Mouse (Mus musculus) urinary bladder, postnatal 10 days (tissue): ENCODE measurements around the gene Zbtb2.

Experiments used
- DNase-seq: peaks from one replicate; pipeline ENCODE4 v3.0.0; 2022; ENCODE audit warnings: low spot score

The Zbtb2 gene

GRCm38 (mm10) chr10:4384244-4384643 is 3.7 kb downstream of the Zbtb2 start:
- no peak for DNase-seq

DNA sequence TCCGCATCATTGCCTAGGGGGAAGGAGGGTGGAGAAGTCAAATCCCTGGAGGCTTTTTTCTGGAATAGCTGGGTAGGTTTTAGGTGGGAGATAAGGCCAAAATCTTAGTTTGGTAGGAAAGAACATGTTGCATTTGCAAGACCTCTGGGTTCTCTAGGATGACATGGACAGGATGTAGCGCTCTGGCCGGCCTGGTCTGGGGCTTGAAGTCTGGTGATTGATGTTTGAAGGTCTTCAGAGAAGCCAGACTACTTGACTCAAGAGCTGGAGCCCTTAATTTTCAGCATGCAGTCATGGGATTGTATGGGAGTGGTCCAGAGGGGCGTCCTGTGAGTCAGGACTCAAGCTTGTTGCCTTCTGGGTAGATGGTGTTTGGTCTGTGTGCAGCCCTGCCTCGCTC is 7.2 kb downstream of the Zbtb2 start:
- DNase-seq = no peak

DNA sequence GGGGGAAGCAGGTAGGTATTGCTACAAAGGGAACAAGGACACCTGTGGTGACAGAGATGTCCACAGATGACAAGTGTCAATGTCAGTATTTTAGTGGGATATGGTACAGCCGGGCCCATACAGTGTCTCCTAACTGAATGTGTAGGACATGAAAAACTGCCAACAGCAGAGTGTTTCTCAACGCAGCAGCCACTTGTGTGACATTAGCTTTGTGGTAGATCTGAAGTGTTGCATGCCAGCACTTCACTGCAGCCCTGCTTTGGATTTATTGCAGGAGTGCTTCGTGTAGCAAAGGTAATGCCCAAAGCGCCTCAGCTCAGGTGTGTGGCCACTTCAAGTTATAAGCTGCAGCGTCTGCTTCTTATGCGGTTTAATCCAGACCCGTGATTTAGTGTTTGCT is 11.0 kb downstream of the Zbtb2 start:
- no peak for DNase-seq

DNA sequence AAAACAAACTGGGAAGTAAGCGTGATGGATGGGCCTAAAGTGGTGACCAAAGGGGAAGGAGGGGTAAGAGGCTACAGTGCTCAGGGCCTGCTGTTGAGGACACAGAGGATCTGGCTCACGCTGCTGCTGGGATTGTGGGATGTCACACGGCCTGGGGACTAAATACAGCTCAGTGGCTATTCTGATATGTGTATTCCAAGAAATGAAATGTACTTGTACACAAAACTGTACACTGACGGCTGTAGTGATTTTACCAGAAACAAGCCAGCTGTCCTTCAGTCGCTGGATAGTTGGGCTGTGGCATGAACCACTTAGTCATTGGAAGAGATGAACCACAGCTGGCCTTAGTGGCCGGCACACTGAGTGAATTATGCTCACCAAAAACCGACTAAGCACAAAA is 11.4 kb downstream of the Zbtb2 start:
- no peak for DNase-seq

DNA sequence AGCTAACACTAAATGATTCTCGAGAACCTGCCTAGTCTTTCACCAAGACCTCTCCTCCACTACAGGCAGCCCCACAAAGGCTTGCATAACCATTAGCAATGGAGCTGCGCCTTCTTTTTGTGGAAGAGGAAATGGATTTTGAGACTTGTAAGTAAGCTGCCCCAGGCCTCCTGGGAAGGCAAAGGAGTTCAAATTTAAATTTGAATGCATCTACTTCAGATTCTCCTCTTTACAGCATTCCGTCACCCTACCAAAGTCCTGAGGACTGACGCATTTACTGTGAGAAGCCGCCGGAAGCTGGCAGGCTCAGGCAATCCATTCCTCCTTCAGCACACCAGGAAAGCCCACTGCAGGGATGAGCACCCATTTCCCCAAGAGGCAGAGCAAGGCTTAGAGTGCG is 12.6 kb downstream of the Zbtb2 start:
- no peak for DNase-seq

DNA sequence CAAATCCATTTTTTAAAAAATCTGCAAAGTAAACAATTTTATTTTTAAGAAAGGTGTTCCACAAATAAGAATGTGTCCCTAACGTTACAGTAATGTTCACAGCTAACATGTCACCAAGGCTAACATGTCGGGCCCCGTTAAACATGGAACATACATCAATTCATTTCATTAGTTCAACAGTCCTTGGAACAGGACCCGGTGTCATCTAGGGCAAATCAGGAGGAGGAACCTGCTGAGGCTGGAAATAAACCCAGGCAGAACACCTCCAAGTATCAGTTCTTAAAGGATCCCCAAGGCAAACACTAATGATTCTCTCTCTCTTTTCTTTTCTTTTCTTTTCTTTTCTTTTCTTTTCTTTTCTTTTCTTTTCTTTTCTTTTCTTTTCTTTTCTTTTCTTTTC is 13.2 kb downstream of the Zbtb2 start:
- DNase-seq = no peak

GRCm38 (mm10) chr10:4374239-4374638 is 13.7 kb downstream of the Zbtb2 start:
- no peak for DNase-seq

DNA sequence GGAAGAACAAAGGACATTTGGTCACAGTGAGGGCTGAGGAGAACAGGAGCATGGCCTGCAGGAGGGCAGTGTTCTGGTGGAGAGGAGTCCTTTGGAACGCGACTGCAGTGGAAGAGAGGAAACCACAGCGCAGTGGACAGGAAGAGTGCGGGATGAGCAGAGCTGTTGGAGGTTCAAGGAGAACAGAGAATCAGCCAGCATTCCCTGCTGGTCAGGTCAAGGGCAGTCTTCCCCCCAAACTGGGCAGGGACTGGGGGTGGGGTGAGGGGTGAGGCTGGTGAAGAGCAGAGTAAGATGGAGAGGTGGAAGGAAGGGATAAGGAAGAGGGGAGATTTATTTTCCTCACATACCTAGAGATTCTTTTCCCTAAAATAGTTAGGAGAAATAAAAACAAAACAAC is 14.3 kb downstream of the Zbtb2 start:
- DNase-seq = no peak

GRCm38 (mm10) chr10:4372011-4372410 is 15.9 kb downstream of the Zbtb2 start:
- no peak for DNase-seq

- no peak for DNase-seq
These were observed 17.8 kb downstream of the Zbtb2 start for GRCm38 (mm10) chr10:4370105-4370504.

DNA sequence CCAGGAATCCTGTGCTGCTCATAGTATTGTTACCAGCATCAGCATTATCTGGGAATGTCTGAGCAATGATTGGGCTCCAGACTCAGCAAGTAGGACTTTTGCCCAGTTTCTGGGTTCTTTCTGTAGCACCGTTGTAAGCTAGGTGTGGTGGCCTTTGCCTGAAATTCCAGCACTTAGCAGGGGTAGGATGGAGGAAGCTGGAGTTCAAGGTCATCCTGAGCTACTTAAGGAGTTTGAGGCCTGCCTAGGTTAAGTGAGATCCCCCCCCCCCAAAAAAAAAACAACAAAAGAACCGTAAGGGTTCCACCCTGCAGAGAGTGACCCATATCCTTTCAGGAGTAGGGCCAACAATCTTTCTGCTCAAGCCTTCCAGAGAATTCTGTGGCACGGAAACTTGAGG is 23.3 kb downstream of the Zbtb2 start:
- DNase-seq = no peak

DNA sequence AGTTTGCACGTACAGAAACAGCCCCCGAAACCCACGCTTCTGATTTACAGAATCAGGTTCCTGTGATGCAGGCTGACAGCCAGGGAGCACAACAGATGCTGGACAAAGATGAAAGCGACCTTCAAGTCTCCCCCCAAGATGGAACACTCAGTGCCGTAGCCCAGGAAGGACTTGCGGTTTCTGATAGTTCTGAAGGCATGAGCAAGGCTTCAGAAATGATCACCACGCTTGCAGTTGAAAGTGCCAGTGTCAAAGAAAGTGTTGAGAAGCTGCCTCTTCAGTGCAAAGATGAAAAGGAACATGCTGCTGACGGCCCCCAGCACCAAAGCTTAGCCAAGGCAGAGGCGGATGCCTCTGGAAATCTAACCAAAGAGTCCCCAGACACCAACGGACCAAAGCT is 30.5 kb downstream of the Zbtb2 start:
- DNase-seq = no peak

- no peak for DNase-seq
These were observed 31.3 kb downstream of the Zbtb2 start for GRCm38 (mm10) chr10:4356640-4357039.

DNA sequence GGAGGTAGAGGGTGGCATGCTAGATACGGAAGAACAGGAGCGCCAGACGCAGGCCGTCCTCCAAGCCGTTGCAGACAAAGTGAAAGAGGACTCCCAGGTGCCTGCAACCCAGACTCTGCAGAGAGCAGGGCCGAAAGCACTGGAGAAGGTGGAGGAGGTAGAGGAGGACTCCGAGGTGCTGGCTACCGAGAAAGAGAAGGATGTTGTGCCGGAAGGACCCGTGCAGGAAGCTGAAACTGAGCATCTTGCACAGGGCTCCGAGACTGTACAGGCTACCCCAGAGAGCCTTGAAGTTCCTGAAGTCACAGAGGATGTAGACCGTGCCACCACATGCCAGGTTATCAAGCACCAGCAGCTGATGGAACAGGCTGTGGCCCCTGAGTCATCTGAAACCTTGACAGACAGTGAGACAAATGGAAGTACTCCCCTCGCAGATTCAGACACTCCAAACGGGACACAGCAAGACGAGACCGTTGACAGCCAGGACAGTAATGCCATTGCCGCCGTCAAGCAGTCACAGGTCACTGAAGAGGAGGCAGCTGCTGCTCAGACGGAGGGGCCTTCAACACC is 31.9 kb downstream of the Zbtb2 start:
- DNase-seq = no peak

DNA sequence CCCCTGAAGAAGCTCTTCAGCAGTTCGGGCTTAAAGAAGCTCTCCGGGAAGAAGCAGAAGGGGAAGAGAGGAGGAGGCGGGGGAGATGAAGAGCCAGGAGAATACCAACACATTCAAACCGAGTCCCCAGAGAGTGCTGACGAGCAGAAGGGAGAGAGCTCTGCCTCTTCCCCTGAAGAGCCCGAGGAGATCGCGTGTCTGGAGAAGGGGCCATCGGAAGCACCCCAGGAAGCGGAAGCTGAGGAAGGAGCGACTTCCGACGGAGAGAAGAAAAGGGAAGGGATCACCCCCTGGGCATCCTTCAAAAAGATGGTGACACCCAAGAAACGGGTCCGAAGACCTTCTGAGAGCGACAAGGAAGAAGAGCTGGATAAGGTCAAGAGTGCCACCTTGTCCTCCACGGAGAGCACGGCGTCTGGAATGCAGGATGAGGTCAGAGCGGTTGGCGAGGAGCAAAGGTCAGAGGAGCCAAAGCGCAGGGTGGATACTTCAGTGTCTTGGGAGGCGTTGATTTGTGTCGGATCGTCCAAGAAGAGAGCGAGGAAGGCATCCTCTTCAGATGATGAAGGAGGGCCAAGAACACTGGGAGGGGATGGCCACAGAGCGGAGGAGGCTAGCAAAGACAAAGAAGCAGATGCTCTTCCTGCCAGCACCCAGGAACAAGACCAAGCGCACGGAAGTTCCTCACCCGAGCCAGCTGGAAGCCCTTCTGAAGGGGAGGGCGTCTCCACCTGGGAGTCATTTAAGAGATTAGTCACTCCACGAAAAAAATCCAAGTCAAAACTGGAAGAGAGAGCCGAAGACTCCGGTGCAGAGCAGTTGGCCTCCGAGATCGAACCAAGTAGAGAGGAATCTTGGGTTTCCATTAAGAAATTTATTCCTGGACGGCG is 33.3 kb downstream of the Zbtb2 start:
- DNase-seq = no peak

DNA sequence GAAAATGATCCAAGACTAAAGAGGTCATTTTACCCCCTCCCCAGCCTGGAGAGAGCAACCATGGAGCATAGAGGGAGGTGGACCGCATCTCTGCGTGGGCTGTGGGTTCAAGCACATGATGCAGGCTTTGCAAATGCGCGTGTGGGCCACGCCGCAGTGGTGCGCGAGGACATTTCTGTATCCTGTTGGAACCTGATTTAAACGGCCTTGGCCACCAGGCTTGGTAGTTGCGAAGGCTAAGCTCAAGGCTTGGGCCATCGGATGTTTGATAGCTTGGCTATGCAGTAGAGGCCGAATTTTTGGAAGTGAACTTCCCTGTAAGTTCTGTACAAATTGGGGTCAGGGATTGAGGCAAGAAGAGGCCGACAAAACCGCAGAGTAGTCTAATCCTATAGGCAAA is 40.3 kb downstream of the Zbtb2 start:
- no peak for DNase-seq

GRCm38 (mm10) chr10:4347136-4347492 is 40.8 kb downstream of the Zbtb2 start:
- DNase-seq = no peak

DNA sequence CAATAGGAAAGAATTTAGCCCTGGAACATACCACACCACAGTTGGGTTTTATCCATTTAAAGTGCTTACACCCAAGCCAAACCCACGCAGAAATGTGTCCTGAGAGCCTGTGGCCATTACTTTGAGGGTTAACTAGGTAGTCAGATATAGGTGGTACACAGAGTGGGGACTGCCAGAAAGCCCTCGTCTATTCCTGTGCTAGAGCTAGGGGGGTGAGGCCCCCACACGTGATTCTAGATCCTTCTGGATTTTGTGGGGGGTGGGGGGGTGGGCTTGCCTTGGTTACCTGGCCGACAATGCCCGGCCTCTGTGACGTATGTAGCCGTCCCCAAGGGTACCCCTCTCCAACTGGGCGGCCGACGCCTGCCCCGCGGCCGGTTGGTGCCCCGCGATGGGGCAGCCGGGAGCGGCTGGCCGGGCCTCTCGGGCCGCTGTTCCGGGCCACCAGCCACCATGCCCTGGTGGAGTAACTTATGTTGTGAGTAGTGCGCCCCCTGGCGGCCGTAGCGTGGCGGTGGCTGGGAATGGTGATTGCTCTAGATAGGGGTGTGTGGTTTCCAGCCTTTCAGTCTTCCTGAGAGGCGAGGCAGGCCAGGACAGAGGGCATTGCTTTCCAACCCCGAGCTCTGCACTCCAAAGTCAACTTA is 41.3 kb downstream of the Zbtb2 start:
- DNase-seq = peak; percentile 83

GRCm38 (mm10) chr10:4341430-4341829 is 46.5 kb downstream of the Zbtb2 start:
- DNase-seq = no peak

DNA sequence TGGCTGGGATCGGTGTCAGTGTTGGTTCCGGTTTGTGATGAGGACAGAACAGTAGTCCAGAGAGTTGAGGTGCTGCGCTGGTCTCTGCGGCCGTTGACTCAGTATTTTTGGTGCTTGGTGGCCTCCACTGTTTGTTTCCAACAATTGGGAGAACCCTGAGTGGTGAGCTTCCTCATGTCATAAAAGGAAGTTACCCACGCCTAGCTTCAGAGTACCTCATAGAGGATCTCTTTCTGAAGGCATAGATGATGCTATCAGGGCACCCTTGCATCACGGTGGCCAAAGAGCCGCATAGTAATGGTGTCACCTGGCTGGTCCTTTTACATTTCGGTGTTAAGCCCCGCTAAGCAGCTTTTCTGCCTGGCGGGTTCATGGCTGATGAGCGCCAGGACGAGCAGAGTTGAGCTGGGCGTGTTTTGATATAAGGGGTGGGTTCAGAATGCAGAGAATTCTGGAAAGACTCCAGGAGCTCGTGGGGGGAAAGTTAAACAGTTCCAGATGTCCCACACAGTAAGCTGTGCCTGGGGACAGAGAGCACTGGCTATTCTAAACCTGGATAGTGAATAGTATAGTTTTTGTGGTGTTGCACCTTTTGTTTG is 48.9 kb downstream of the Zbtb2 start:
- no peak for DNase-seq

- DNase-seq = peak; percentile 65
These were observed 53.7 kb downstream of the Zbtb2 start for GRCm38 (mm10) chr10:4334039-4334683.

- DNase-seq = no peak
These were observed 54.6 kb downstream of the Zbtb2 start for GRCm38 (mm10) chr10:4333319-4333718.
